Mouse (Mus musculus): ENCODE measurements around the gene Milr1.
"Not testable (repeated sequence)": the region's sequence is repeated elsewhere in the genome, so short reads cannot be mapped to it uniquely, and the experiment has no call there.

Gene Milr1

DNA sequence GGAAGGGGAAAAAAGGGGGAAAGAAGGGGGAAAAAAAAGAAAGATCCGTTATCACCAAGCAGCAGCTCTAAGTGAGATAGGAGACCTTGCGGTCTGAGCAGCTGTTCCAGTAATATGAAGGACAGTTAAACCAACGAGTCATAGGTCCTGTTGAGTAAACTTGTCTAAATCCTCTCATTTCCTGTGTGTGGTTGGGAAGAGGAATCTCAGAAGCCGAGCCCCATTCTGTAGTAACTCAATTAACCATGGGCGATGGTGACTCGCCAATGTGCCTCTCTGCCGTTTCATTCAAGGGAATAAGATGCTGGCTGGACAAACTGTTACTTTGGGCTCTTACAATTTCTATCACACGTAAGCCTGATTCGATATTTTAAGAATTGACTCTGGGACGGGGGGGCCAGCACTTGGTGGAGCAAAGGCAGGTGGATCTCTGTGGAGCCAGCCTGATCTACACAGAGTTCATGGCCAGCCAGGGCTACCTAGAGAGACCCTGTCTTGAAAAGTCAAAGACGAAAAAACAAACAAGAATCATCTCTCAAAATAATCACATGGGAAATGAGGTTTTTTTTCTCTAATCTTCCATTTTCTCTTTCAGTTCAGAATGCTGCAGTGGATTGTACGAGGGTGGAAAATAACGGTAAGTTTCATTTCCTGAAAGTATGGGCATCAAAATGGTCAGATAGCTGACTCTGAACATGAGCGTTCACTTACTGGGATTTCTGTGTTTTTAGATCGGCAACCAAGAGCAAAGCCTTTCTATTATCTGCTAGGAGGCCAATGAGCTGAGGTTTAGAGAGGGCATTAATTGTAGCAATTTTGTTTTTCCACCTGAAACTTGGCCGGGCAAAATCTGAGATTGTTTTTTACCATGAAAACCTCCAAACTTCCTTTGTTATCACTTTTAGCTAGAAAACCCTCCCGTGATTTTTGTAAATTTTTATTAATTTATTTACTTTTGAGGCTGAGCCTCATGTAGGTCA, at the start of gene Milr1:
Milr1 (plus strand) TSS at position 188 of the 980 bp plus-strand sequence.
- DNase-seq = no peak

DNA sequence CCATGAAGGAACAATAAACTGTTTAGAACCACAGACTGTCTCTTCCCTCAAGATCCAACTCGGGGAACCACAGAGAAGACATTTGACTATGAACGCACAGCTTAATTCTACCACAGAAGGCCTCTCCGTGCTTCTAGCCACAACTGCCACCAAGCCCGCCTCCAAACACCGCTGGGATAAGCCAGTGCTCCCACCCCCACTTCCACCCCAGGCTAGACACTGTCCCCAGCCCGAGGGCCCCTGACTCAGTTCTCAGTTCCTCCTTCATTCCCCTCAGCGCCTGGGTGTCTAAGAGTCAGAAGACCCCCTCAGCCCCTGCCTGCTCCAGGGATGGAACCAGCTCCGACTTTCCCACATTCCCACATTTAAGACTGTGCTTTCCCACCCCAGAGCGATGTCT, 49.4 kb upstream of the Milr1 start:
- DNase-seq = no peak

DNA sequence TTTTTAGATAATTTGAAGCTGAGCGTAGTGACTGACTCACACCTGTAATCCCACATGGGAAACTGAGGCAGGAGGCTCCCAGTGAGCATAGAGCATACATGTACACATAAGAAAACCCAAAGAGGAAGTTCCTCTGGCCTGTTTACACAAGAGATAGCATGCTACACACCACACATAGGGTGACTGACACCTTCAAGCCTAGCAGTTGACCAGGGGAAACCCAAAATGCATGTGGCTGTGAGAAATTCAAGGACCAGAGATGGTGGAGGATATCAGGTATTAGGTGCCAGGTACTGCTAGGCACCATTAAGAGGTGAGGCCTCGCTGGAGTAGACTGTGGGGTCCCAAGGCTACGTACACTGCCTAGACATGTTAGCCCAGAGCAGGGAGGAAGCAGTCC, 48.4 kb upstream of the Milr1 start:
- no peak for DNase-seq

DNA sequence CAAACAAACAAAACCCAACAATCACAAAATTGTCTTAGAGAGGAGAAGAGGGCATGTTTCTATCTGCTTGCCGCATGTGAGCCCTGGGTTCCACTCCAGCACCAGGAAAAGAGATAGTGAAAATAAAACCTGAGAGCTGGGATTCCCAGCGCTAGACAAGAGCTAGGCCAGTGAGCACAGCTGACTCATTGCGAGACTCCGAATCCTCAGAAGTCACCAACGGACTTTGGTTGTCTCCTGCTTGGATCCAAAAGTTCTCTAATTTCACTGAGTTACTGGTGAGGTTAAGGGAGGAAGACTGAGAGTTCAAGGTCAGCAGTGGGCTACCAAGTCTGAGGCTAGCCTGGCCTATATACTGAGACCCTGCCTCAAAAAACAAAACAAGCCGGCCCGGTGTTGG, 47.1 kb upstream of the Milr1 start:
- no peak for DNase-seq

DNA sequence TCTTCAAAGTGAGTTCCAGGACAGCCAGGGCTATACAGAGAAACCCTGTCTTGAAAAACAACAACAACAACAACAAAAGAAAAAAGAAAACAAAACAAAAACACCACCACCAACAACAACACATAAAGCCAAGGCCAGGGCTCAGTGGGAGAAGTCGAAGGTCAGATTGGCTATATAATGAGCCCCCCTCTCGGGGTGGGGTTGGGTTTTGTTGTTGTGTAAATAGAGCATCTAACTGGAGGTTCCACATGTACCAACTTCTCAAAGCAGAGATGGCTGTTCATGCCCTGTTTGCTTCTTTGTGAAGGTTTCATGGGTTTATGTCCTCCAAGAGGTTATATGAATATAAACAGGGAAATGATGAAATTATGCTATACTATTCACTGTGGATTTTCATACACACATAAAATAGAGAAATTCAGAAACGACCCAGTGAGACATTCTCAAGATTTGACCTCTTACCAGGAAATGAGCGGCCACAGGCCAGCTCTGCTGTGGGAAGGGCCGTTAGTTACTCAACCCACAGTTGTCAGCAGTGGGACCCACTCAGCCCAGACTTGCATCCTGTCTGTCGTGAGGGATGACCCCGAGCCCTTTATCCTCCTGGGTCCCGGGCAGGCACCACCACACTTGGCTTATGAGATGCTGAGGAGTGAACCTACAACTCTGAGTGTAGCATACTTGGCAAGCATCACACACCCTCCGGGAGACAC, 46.5 kb upstream of the Milr1 start:
- no peak for DNase-seq

DNA sequence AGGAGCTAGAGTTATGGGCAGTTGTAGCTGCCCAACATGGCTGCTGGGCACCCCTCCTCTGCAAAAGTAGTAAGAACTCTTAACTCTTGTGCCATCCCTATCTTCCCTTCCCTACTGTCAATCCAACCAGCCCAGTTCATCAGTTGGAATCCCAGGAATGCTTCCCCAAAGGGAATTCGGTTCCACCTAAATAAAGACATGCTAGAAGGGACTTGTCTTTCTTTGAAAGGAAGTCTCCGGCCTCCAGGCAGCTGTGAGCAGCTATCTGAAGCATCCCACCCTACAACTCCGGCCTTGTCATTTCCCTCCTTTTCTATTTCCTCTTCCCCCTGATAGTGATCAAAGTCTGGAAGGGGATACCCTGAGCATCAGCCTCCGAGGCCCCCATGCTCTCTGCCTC, 44.8 kb upstream of the Milr1 start:
- no peak for DNase-seq

DNA sequence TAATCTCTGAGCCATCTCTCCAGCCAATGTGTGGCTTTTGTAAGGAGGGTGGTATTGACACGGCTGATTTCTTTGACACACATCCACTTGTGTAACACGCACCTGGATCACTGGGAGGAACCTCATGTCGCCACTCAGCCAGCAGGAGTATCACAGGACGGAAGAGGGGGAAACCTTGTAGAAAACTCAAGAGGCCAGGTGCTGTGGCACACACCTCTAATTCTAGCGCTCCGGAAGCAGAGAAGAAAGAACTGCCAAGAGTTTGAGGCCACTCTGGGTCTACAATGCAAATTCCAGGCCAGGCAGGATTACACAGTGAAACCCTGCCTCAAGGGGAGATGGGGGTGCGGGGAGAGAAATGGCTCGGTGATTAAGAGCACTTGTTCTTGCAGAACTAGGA, 43.9 kb upstream of the Milr1 start:
- no peak for DNase-seq

DNA sequence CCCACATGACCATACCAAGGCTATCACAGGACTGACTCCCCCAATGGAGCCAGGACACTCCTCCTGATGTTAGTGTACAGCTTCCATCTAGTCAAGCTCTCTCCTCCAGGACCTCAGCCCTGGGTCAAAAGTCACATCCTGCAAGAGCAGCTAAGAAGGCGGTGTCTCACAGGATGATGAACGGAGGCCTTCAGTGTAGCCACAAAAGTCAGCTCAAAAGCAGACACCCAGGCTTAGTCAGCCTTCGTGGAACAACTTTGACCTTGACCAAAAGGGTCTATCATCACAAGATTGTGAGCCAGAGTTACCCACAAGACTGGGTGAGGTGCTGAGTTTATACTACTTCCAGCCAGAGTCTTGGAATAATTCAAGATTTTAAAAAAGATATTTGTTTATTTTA, 43.2 kb upstream of the Milr1 start:
- DNase-seq = no peak

DNA sequence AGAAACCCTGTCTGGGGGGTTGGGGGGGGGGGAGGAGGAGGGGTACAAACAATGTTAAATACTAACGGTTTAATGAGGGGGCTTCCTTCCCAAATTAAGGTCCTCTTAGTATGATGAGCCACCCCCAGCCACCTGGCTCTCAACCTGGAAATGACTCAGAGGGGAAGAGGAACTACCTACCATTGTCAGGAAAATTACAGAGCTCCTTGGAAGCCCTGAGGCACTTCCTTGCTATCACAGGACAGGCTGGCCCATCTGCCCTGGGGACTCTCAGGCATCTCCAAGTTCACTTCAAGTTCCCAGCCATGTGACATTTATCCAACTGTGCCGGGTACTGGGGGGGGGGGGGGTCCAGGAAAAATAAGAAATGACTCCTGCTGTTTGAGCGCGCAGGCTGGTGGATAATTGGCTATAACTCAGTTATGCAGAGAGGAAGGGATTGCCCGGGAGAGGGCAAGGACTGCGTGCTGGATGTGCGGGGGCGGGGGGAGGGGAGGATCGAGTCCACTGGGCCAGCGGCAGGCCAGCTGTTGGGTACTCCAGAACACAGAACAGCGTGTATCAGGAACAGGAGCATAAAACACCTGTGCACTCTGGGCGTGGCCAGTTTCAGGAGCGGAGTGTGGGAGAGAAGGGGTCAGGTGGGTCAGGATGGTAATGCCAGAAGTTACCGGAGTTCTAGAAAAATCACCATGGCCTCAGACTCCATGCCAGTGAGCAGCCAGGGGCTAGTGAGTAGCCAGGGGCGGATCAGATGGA, 41.6 kb upstream of the Milr1 start:
- DNase-seq = no peak

DNA sequence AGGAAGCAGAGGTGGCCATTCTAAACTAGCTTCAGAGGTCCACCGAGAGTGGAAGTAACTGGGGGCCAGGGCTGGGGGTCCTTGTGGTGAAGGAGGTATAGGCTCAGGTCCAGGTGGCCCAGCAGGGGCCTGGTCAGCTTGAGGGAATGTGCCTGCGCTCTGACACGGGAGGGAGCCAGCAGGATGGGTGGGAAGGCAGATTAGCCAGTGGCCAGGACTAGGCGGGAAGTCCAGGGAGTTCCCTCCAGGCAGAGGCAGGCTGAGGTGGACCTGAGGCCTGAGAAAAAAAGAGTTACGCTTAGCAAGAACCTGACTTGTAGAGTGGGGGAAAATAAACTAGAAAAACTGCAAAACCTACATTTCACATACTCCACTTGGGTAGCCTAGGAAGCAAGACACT, 40.2 kb upstream of the Milr1 start:
- DNase-seq = no peak

DNA sequence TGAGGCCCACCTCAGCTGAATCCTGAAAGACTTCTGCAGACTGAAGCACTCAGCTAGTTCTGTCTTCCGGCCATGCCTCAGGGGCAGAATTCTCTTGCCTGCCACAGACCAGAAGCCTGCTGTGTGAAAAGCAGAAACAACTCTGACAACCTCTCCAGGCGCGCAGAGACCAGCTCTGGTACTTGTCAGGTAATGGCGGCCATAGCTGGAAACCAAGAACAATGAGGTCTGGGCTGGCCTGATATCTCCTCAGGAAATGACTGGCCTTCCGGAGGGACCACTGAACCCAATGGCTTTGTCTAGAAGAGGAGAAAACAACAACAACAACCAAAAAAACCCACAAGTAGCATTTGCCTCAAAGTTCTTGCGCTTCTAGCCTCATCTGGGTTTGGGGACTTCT, 36.0 kb upstream of the Milr1 start:
- DNase-seq = no peak

DNA sequence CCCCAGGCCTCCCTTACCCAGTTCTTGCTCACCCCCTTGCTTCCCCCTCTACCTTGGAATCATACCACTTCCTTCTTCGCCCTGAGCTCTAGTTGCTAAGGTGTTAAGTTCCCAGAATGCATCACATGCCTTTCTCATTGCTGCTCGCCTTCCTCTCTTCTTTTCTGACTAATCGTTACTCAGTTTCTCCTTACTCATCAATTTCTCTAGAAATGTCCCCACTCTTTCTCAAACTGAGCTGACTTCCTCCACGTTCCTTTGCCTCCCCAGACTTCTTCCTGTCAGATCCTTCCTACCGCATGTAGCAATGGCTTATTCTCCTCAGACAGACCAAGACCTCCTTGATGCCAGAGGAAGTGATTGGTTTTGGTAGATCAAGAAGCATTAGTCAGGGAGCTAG, 34.5 kb upstream of the Milr1 start:
- DNase-seq = no peak

DNA sequence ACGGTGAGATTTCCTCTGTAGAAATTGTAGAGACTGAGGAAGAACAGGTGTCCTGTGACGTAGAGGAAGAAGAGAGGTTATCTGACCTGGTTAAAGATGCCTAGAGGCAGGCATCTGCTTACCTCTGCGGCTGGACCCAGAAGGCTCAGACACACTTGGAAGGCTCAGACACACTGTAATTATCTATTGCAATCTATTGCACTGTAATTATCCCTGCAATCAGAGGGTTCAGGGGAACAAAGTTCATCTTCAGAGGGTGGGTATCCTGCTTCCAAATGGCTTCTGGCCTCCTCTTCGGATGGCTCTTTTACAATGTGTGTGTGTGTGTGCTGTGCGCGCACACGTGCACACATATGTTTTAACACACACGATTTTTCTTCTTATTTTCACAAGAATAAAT, 30.6 kb upstream of the Milr1 start:
- DNase-seq = no peak

DNA sequence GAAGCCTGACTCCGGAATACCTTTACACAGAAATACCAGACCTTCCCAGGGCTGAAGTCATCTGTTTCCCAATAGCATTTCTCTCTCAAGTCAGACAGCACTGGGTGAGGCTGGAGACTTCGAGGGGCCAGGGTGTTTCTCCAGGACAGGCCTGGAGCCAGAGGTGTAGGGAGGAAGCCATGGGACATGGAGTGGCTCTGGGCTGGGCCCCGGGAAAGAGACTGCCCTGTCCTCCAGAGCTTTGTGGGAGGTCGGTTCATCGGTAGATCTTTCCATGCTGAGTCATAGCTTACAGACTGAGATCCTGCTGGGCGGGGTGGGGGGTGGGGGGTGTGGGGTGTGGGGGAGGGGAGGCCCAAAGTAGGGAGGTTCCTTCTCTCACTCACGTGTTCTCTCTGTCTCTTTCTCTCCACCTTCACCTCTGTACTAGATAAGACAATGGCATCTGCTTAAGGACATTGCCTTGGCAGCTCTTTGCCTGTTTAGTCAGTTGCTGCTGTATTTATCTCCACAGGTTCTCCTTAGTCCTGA, 28.1 kb upstream of the Milr1 start:
- DNase-seq = no peak

DNA sequence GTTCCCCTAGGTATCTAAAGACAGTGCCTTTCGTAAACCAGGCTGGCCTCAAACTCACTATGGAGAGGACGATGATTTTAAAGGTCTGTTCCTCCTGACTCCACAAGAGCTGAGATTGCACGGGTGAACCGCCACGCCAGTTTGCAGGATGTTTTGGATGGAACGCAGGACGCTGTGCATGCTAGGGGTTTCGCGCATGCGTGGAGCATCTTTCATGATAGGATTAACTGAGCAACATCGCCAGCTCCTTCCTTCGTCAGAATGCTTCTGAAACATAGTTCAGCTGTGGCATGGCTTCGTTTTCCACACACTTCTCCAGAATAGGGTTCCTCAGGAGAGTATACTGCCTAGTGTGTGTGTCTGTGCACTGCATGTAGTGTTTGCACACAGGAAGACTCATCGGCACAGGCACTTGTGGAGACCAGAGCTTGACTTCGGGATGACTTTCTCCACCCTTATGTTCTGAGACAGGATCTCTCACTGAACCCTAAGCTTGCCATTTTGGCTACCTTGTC, 27.4 kb upstream of the Milr1 start:
- peak in 1 of 2 experiments; percentile 40 for DNase-seq

DNA sequence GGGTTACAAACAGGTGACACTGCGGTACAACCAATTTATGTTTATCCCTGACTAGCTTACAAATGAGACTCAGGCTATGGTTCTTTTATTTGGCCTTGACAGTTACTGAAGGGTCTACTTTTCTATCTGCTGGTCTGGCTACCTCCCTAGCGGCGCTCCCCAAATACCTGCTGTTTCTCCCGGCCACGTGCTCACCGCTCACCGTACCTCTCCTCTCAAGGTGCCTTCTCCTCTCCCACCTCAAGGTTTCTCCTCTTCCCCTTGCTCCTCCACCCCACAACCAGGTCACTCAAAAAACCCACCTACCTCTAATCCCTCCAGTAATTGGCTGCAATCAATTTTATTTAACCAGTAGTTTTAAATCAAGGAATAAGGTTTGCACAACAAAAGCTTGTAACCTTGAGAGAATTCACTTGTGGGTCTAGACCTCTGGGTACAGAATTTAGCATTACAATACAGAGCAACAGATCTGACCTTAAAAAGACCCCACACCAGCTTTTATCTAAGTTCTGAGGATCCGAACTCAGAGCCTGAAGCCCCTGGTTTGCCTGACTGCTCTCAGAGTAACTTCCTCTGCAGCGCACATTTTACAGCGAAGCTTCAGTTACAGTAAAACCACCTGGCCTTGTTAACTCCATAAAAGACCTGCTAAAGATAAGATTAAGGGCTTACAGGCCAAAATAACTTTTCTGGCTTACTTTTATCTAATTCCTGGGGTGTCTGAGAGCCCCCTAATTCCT, 26.7 kb upstream of the Milr1 start:
- no peak for DNase-seq

DNA sequence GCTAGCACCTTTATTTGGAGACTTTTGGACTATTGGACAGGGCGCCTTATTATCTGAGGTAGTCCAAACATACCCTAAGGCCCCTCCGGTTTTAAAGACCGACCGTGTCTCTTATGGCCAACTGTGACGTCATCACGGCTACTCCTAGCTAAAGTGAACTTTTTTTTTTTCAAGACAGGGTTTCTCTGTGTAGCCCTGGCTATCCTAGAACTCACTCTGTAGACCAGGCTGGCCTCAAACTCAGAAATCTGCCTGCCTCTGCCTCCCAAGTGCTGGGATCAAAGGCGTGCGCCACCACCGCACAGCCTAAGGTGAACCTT, 26.1 kb upstream of the Milr1 start:
- DNase-seq = not testable (repeated sequence)

DNA sequence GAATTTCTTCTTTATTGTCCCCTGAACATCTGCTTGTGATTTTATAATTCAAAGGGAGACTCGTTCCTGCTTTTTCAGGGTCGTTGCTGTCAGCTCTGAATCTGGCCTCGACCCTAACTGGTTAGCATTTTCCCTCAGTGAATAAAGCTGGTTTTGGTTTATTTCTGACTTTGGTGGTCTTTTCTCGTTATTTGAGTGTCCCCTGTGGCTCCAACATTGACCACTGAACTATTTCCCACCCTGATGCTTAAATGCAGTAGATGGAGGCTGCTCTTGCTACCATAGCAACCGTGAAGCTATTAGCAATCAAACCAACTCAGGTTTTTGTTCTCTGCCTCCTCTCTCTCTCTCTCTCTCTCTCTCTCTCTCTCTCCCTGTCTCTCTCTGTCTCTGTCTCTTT, 23.1 kb upstream of the Milr1 start:
- no peak for DNase-seq

DNA sequence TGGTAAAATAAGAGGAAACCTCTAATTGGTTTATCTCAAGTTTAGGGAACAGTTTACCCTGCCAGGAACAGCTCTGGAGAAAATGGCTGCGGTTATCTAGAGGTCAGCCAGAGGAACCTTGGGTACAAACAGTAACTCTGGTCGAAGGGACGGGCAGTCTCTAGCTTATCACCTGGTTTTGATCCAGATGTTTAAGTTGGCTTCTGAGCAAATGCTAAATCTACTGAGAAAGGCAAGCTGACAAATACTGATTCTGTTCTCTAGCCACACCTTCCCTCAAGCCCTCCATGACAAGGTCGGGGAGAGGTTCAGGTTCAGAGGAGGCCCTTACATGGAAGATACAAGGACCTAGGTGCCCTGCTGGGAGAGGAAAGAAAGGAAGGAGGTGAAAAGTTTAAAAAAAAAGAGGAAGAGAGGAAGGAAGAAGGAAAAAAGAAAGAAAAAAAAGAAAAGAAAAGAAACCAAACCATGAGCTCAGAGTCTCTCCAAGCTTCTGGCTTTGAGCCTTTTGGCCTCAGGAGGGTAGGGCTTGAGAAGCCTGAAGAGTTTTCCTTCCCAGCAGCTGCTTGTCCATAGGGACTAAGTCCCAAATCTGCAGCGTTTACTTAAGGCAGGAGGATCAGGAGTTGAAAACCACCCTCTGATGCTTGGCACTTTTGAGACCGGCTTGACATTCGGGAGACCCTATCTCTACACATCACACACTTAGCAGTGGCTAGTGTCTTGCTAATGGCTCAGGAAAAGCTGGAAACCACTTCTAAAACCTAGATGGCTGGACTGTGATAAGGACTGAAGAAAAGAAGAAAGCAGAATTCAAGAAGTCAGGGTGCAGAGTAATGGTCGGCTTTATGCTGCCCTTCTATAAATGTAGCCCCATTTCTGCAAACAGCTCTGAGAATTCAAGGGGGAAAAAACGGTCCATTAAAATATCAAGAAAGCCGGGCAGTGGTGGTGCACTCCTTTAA, 22.3 kb upstream of the Milr1 start:
- no peak for DNase-seq

DNA sequence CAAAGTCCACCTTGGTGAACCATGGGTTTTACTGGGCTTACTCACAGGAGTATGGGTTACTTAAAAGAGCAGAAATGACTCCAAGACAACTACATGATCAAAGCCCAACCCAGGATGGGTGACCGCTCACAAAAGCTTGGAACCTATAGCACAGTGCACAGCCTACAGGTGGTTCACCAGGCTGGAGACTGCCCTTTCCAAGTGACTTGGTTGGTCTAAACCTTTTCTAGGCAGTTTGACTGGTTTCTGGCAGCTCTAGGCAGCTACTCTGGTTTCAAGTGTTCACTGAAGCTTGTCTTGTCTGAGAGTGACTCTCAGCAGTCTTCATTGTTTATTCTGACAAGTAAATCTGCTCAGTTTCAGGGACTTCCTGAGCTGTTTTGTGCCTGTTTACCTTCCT, 21.4 kb upstream of the Milr1 start:
- DNase-seq = no peak

DNA sequence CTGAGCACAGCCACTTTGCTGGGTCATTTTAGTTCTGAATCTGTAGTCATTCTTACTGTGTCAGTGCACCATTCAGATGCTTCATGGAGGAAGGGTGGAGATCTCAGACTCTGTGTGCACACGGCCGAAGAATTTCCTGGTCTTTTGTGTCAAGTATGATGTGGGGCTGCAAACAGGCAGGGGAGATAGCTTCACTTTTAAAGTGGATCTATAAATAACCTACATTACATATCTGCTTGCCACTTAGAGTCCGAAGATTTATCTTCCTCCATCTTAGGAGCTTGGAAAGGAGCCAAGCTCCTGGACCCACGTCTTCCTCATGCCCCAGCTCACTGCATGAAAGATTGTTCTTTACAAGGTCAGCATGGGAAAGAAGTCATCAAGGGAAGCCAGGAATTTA, 20.3 kb upstream of the Milr1 start:
- DNase-seq = no peak

All from cerebellum, postnatal 25 days (tissue).